Mouse (Mus musculus): ENCODE data around the gene Vmn1r198.

GRCm38 (mm10) chr13:22350813-22351212, 649 bp downstream of the Vmn1r198 start:
- no peak for TF ChIP-seq CHD2 (IDR thresholded peaks at IDR 0.05; ENCODE audit: low read depth, low read length)
- TF ChIP-seq HCFC1 (IDR thresholded peaks at IDR 0.05; ENCODE audit: borderline replicate concordance, insufficient read depth, low read length): no peak
- TF ChIP-seq MAFK (IDR thresholded peaks at IDR 0.05; ENCODE audit: insufficient read depth, low read depth, low read length): no peak
- no peak for TF ChIP-seq ZNF384 (IDR thresholded peaks at IDR 0.05; ENCODE audit: low read depth, low read length)
